Mouse (Mus musculus) stomach, postnatal 0 days (tissue): ENCODE data around the gene Tc2n.

Experiments used
- CTCF ChIP-seq: IDR thresholded peaks from 2 replicates; pipeline ENCODE4 v1.5.1; 2016; ENCODE audit warnings: antibody characterized with exemption, low read depth, mild to moderate bottlenecking, moderate library complexity
- EP300 ChIP-seq: optimal IDR thresholded peaks from 2 replicates; pipeline ENCODE3; 2016; ENCODE audit warnings: antibody characterized with exemption

- TF ChIP-seq EP300 (no peak), CTCF (no peak)
Measured at GRCm38 (mm10) chr12:101633137-101633536, 85.2 kb downstream of the Tc2n start.
